Mouse (Mus musculus) A20 (cell line): ENCODE results near the gene Clic1.

Source experiments
- DNase-seq: peaks from one replicate; pipeline ENCODE4 v3.0.0-alpha.2; 2011; ENCODE audit warnings: low read depth, low spot score

Clic1 gene

GRCm38 (mm10) chr17:35063466-35063865, 13.7 kb downstream of the Clic1 start:
- no peak for DNase-seq

DNA sequence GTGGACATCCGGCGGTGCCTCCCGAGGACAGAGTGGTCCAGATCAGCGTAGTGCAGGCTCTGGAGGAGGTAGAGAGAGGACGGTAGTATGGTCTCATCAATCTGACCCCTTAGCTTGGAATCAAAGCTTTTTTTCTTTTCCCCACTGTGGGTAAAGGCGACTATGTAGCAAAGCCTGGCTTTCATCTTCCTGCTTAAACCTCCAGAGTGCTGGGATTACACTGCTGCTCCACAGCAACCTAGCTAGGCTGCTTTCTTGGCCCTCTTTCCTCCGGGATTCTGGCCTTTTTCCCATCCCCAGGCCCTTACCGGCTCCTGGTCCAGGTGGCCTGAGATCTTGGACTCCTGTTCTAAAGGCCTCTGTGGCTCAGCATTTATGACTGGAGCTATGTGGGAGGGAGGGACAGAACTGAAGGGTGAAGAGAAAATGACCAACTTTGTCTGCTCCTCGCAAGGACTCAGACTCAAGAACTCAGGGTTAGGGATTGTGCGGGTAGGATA, 14.7 kb downstream of the Clic1 start:
- DNase-seq: no peak

DNA sequence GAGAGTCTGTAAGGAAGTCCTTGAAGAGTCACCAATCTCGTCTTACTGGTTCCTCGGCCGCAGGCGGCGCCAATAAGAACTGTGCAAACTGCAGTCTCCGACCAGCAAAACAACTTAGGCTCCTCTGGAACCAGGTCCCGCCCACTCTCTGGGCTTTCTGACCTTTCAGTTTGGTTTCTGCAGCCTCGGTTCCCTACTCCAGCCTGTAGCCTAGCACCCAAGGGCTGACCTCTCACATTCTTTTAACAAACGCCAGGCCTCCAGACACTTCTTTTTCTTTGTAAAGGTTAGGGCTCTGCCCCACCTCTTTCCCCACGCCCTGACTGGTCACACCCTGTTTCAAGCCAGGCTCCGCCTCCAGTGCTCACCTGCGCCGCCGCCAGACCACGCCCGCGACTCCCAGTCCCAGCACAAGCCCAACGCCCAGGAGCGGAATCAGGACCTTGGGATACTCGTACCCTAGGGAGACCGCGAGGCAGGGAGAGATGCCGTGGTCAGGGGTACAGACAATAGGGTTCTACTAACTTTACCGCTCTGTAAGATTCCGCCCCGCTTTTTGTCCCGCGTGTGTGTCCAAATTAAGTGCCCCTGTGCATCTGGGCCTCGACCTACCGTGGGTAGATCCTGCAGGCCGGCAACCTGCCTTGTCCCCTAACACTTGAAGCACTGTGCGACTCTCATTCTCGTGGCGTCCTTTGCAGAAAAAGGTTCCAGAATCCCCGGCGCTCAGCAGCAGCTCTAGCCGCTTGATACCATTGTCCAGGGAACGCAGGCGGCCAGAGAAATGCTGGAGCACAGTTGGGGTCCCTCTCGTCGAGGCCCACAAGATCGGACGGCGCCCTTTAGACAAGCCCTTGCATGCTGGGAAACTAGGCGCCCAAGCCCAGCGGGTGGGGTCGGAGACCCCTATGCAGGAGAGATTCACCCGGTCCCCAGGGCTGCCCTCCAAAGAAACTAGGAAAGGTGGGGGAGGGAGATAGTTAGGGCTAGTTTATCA, 15.5 kb downstream of the Clic1 start, which contains the start of gene Ly6g6c:
Gene Ly6g6c, plus strand, starts transcription at position 438 of the 997 bp plus-strand sequence.
- DNase-seq: no peak

DNA sequence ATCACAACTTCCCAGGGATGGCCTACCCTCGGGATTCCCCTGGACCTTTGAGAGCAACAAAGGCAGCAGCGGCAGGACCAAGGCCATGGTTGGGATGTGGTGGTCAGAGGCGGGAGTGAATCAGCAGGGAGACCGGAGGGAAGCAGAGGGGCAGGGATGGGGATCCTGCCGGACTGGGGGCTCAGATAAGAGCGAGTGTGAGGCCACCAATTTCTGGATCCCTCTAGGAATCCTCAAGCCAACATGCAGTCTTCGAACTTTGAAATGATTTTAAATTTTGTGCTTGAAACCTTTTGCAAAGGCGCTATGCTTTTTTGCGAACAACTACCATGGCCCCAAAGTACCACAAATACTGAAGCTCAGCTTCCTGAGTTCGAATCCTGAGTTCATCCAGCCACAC, 16.3 kb downstream of the Clic1 start, which contains the start of gene Mpig6b:
Gene Mpig6b, minus strand, starts transcription at position 101 of the 400 bp plus-strand sequence.
- no peak for DNase-seq

GRCm38 (mm10) chr17:35068213-35068914, 18.6 kb downstream of the Clic1 start:
- DNase-seq: no peak

DNA sequence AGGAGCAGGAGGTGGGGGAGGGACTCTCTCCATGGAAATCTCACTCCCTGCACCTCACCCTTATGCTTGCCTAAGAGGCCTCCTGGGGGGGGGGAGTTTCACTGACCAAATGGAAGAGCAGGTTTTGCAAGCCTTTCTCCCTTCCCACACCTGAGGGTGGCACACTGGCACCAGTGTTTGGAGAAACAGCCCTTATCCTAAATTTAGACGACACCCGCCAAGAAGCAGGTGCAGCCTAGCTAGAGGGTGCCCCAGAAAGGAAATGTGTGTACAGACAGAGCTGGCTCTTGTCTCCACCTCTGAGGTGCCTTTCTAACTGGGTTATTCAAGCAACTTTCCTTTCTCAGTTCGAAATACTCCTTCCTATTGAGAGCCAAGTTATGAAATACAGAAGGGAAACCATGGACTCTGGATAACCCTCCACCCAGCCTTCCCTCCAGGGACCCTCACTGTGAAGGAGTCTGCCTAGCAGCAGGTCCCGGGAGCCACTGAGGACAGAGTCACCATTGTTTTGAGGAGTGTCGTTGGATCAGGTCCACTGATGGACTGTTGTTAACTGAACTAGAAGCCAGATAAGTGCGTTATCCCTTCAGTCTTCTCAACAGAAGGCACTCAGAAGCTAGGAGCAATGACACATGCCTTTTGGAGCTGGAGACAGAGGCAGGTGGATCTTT, 20.9 kb downstream of the Clic1 start:
- DNase-seq: peak; percentile 24

GRCm38 (mm10) chr17:35071454-35071853, 21.7 kb downstream of the Clic1 start:
- no peak for DNase-seq

DNA sequence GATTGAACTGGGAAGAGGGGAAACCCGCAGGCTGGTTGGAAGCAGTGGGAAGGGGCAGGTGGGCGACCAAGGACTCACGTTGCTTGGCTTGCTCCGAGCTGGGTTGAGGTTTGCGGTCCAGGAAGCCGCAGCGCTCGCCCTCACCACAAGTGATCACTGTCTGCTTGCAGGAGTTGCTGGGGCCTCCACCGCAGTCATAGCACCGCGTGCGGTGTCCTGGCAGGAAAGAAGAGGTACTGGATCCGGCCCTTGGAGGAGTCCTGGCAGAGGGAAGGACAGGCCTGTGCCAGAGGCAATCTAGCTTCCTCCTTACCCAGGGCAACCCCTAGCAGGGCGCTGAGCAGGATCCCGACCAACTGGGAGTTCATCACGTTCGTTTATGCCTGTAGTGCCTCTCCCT, 24.3 kb downstream of the Clic1 start:
- DNase-seq: no peak

DNA sequence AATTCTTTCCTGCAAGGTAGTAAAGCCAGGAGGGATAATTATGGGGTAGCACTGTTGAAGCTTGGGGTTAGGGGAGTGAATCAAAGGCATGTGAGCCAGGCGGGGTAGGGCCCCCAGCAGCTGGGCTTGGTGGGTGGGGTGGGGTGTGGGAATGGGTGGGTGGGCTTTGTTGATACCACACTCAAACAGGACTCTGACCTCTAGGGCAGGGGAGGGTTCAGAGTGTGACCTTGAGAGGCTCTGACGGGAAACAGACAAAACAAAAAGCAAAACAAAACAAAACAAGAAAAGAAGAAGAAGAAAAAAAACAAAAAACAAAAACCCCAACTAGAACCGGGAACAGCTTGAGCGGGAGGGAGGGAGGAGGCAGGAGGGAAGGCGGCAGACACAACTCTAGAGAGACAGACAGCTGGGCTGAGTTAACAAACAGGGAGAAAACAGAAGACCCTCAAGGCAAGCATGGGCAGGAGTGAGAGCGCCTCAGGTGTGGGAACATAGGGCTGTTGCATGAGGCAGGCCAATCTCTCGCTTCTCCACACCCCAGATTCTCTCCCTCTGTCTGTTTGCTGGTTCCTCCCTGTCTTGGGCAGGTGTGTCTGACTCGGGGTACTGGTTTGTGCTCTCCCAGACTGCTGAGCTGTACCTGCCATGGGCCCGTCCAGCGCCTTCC, 26.9 kb downstream of the Clic1 start, which contains the start of gene Ly6g6e:
Gene Ly6g6e, plus strand, starts transcription at position 396 of the 670 bp plus-strand sequence.
- no peak for DNase-seq

DNA sequence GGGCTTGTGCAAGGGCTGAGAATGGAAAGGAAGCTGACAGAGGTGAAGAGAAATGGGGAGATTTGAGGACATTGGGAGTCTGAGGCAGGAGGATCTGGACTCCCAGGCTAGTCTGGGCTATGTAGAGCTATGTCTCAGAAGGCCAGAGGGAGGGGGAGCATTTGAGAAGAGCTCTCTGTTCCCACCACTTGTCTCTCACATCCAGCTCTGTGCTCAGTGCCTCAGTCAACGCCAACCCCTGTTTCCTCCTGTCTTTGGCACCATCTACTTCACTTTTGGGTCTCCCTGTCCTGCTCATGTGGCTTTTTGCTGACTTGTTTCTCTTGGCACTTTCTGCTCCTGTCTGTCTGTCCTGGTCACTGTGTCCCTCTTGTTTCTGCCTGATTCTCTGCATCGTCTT, 27.5 kb downstream of the Clic1 start:
- no peak for DNase-seq

DNA sequence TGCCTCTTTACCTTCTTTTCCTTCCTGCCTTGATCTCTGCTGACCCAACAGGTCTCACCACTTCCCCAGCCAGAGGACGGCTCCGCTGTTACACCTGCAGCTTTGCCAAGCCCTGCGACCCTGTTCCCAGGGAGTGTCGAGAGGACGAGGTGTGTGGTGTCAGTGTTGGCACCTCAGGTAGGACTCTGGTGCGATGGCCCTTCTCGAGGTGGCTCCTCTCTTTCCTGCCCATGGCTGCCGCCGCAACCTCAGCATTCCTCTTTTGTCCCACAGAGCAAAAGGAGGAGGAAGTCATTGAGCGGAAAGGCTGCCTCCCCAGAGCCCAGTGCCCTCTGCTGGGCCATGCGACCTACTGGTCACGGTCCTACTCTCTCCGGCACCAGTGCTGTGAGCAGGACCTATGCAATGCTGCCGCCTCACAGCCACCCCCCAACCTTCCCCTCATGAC, 28.0 kb downstream of the Clic1 start, which contains the start of gene Ly6g6d:
Gene Ly6g6d, minus strand, starts transcription at position 280 of the 448 bp plus-strand sequence.
- no peak for DNase-seq

GRCm38 (mm10) chr17:35079778-35080177, 30.0 kb downstream of the Clic1 start:
- DNase-seq: no peak

GRCm38 (mm10) chr17:35080248-35080647, 30.5 kb downstream of the Clic1 start:
- DNase-seq: no peak

- no peak for DNase-seq
Observed at GRCm38 (mm10) chr17:35080710-35081109, 30.9 kb downstream of the Clic1 start.

- DNase-seq: no peak
Observed at GRCm38 (mm10) chr17:35082841-35083576, 33.2 kb downstream of the Clic1 start.

DNA sequence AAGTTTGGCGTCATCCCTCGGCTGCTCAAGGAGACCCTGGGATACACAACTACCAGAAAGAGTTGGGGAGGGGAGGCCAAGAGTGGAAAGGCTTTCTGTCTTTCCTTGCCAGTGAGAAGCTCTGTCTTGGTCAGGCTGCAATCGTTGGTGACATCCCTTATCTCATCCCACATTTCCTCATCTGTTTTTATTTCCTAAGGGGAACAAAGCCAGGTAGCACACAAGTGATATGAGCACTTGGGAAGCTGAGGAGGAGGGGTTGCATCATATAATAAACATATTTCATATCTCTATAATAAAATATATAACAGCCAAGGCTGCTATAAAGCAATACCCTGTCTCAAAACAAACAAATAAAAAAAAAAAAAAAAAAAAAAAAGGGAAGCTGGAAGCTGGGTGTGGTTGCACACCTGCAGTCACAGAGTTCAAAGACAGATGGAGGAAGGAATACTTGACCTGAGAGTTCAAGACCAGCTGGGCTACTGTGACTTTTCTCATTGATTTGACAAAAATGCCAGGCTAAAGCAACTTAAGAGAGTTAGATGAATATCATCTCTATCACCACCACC, 34.2 kb downstream of the Clic1 start:
- DNase-seq: peak; percentile 11

DNA sequence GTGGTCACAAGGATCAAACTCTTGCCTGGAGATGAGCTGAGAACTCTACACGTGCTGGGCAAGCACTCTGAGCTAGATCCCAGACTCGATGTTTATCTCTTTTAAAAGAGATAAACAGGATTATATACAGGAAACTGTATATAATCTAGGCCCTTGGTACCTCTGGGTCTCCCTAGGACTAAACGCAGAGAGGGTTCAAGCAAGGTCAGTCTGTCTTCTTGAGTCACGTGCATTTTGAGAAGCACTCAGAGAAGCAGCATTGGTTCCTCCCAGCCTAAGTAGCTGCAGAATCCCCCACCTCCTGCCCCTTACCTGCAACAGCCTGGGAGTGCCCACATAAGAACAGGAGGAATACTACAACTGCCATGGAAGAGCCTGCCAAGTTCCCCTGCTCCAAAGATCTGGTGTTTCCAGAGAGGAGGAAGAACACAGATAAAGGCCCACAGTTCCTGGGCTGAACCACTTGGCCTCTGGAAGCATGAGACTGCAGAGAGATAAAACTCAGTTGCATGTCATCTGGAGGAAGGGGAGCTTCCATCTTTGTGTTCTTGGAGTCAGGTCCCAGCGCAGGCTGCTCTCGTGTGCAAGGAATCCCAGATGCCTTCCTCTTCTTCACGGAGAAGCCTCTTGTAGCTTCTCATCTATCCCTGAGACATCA, 35.6 kb downstream of the Clic1 start, which contains the start of gene Ly6g6f:
Gene Ly6g6f, minus strand, starts transcription at position 403 of the 658 bp plus-strand sequence.
- DNase-seq: no peak

GRCm38 (mm10) chr17:35088151-35088550, 38.4 kb downstream of the Clic1 start:
- DNase-seq: peak; percentile 45
